Mouse (Mus musculus): ENCODE results near the gene Endov.

Endov gene

GRCm38 (mm10) chr11:119521920-119522710 lies 31.0 kb downstream of the Endov start:
- TF ChIP-seq CTCF (conservative IDR thresholded peaks at IDR 0.05; ENCODE audit: low read length) (no peak), POU5F1 (IDR thresholded peaks at IDR 0.05; ENCODE audit: borderline replicate concordance, low read length) (no peak), NANOG (IDR thresholded peaks at IDR 0.05; ENCODE audit: borderline replicate concordance, low read length) (no peak)
- Histone ChIP-seq H3K4me1 (replicated peaks; ENCODE audit: low read depth, low read length) (peaks cover 43% of the 10 kb centered on the region), H3K9me3 (ENCODE audit: low read length) (no peaks in the 10 kb centered on the region), H3K36me3 (ENCODE audit: insufficient read depth, low read length) (no peaks in the 10 kb centered on the region), H3K4me3 (replicated peaks; ENCODE audit: low read length) (no peak overlapping the region), H3K27me3 (ENCODE audit: insufficient read depth, low read length) (peaks cover 28% of the 10 kb centered on the region)

- Histone ChIP-seq H3K36me3 (ENCODE audit: insufficient read depth, low read length) (no peaks in the 10 kb centered on the region), H3K27me3 (ENCODE audit: insufficient read depth, low read length) (peaks cover 23% of the 10 kb centered on the region), H3K4me1 (replicated peaks; ENCODE audit: low read depth, low read length) (peaks cover 39% of the 10 kb centered on the region), H3K4me3 (replicated peaks; ENCODE audit: low read length) (no peak overlapping the region), H3K9me3 (ENCODE audit: low read length) (no peaks in the 10 kb centered on the region)
- no peak for TF ChIP-seq POU5F1 (IDR thresholded peaks at IDR 0.05; ENCODE audit: borderline replicate concordance, low read length)
- no peak for TF ChIP-seq CTCF (conservative IDR thresholded peaks at IDR 0.05; ENCODE audit: low read length)
- no peak for TF ChIP-seq NANOG (IDR thresholded peaks at IDR 0.05; ENCODE audit: borderline replicate concordance, low read length)
These were observed 31.6 kb downstream of the Endov start for GRCm38 (mm10) chr11:119522779-119523178.

- Histone ChIP-seq H3K36me3 (ENCODE audit: insufficient read depth, low read length) (no peaks in the 10 kb centered on the region), H3K9me3 (ENCODE audit: low read length) (no peaks in the 10 kb centered on the region), H3K27me3 (ENCODE audit: insufficient read depth, low read length) (peaks cover 23% of the 10 kb centered on the region), H3K4me1 (replicated peaks; ENCODE audit: low read depth, low read length) (peaks cover 39% of the 10 kb centered on the region), H3K4me3 (replicated peaks; ENCODE audit: low read length) (no peak overlapping the region)
- TF ChIP-seq POU5F1 (IDR thresholded peaks at IDR 0.05; ENCODE audit: borderline replicate concordance, low read length) (no peak), NANOG (IDR thresholded peaks at IDR 0.05; ENCODE audit: borderline replicate concordance, low read length) (no peak), CTCF (conservative IDR thresholded peaks at IDR 0.05; ENCODE audit: low read length) (no peak)
These were observed 32.2 kb downstream of the Endov start for GRCm38 (mm10) chr11:119523392-119523791.

GRCm38 (mm10) chr11:119524545-119524949 lies 33.4 kb downstream of the Endov start:
- Histone ChIP-seq H3K27me3 (ENCODE audit: insufficient read depth, low read length) (peaks cover 22% of the 10 kb centered on the region), H3K36me3 (ENCODE audit: insufficient read depth, low read length) (no peaks in the 10 kb centered on the region), H3K4me1 (replicated peaks; ENCODE audit: low read depth, low read length) (peaks cover 44% of the 10 kb centered on the region), H3K4me3 (replicated peaks; ENCODE audit: low read length) (peak overlapping the region; percentile 41; the same call in 1 of the 2 replicates), H3K9me3 (ENCODE audit: low read length) (no peaks in the 10 kb centered on the region)
- no peak for TF ChIP-seq NANOG (IDR thresholded peaks at IDR 0.05; ENCODE audit: borderline replicate concordance, low read length)
- TF ChIP-seq POU5F1 (IDR thresholded peaks at IDR 0.05; ENCODE audit: borderline replicate concordance, low read length): no peak
- no peak for TF ChIP-seq CTCF (conservative IDR thresholded peaks at IDR 0.05; ENCODE audit: low read length)

GRCm38 (mm10) chr11:119526068-119526966 lies 35.2 kb downstream of the Endov start:
- peaks cover 44% of the 10 kb centered on the region for H3K4me1 ChIP-seq (replicated peaks; ENCODE audit: low read depth, low read length)
- no peak overlapping the region; the same call in 1 of the 2 replicates for H3K4me3 ChIP-seq (replicated peaks; ENCODE audit: low read length)
- H3K36me3 ChIP-seq (ENCODE audit: insufficient read depth, low read length): no peaks in the 10 kb centered on the region
- no peaks in the 10 kb centered on the region for H3K9me3 ChIP-seq (ENCODE audit: low read length)
- TF ChIP-seq NANOG (IDR thresholded peaks at IDR 0.05; ENCODE audit: borderline replicate concordance, low read length) (no peak), CTCF (conservative IDR thresholded peaks at IDR 0.05; ENCODE audit: low read length) (no peak), POU5F1 (IDR thresholded peaks at IDR 0.05; ENCODE audit: borderline replicate concordance, low read length) (no peak)
- peaks cover 21% of the 10 kb centered on the region for H3K27me3 ChIP-seq (ENCODE audit: insufficient read depth, low read length)

- TF ChIP-seq POU5F1 (IDR thresholded peaks at IDR 0.05; ENCODE audit: borderline replicate concordance, low read length) (no peak), CTCF (conservative IDR thresholded peaks at IDR 0.05; ENCODE audit: low read length) (no peak), NANOG (IDR thresholded peaks at IDR 0.05; ENCODE audit: borderline replicate concordance, low read length) (no peak)
- Histone ChIP-seq H3K4me3 (replicated peaks; ENCODE audit: low read length) (no peak overlapping the region), H3K4me1 (replicated peaks; ENCODE audit: low read depth, low read length) (peaks cover 31% of the 10 kb centered on the region), H3K36me3 (ENCODE audit: insufficient read depth, low read length) (no peaks in the 10 kb centered on the region), H3K9me3 (ENCODE audit: low read length) (no peaks in the 10 kb centered on the region), H3K27me3 (ENCODE audit: insufficient read depth, low read length) (peaks cover 38% of the 10 kb centered on the region)
These were observed 37.8 kb downstream of the Endov start for GRCm38 (mm10) chr11:119528930-119529329.

GRCm38 (mm10) chr11:119532460-119532859 lies 41.3 kb downstream of the Endov start:
- H3K9me3 ChIP-seq (ENCODE audit: low read length): no peaks in the 10 kb centered on the region
- no peak overlapping the region for H3K4me3 ChIP-seq (replicated peaks; ENCODE audit: low read length)
- no peaks in the 10 kb centered on the region for H3K36me3 ChIP-seq (ENCODE audit: insufficient read depth, low read length)
- H3K4me1 ChIP-seq (replicated peaks; ENCODE audit: low read depth, low read length): peaks cover 5% of the 10 kb centered on the region
- peaks cover 53% of the 10 kb centered on the region for H3K27me3 ChIP-seq (ENCODE audit: insufficient read depth, low read length)
- TF ChIP-seq CTCF (conservative IDR thresholded peaks at IDR 0.05; ENCODE audit: low read length) (no peak), NANOG (IDR thresholded peaks at IDR 0.05; ENCODE audit: borderline replicate concordance, low read length) (no peak), POU5F1 (IDR thresholded peaks at IDR 0.05; ENCODE audit: borderline replicate concordance, low read length) (no peak)

GRCm38 (mm10) chr11:119533745-119534144 lies 42.6 kb downstream of the Endov start:
- peaks cover 48% of the 10 kb centered on the region for H3K27me3 ChIP-seq (ENCODE audit: insufficient read depth, low read length)
- no peak for TF ChIP-seq CTCF (conservative IDR thresholded peaks at IDR 0.05; ENCODE audit: low read length)
- no peaks in the 10 kb centered on the region for H3K36me3 ChIP-seq (ENCODE audit: insufficient read depth, low read length)
- H3K9me3 ChIP-seq (ENCODE audit: low read length): no peaks in the 10 kb centered on the region
- H3K4me3 ChIP-seq (replicated peaks; ENCODE audit: low read length): no peak overlapping the region
- peaks cover 5% of the 10 kb centered on the region for H3K4me1 ChIP-seq (replicated peaks; ENCODE audit: low read depth, low read length)

All from E14TG2a.4 (cell line).